Mouse (Mus musculus) testis, adult 2 months (tissue): ENCODE results near the gene Gm10354.
"Not testable (repeated sequence)": the region's sequence is repeated elsewhere in the genome, so short reads cannot be mapped to it uniquely, and the experiment has no call there.

Source experiments
- CTCF ChIP-seq: fragments of 200-500 bp; IDR thresholded peaks from 2 replicates; pipeline ENCODE4 v1.5.1; 2012; ENCODE audit warnings: low read depth, mild to moderate bottlenecking, inconsistent platforms, low read length, moderate library complexity; ENCODE audit not compliant: control insufficient read depth, insufficient read depth, insufficient replicate concordance
- POLR2A ChIP-seq: fragments of 200-500 bp; IDR thresholded peaks from 2 replicates; pipeline ENCODE4 v1.6.1; 2012; ENCODE audit warnings: low read depth, mild to moderate bottlenecking, inconsistent platforms, low read length, moderate library complexity; ENCODE audit not compliant: control insufficient read depth

- not testable (repeated sequence) for TF ChIP-seq POLR2A, CTCF
These were observed 40.4 kb downstream of the Gm10354 start, which contains the start of gene Speer4e for GRCm38 (mm10) chr5:14938329-14938728.
